Mouse (Mus musculus): ENCODE data around the gene Kcnip3. TPM values are rescaled to one million over a fixed set of nuclear protein-coding genes. Genes with fewer than 3 reads are reported as not detected.

The Kcnip3 gene
- polyA plus RNA-seq (2014; fragmentation: Illumina TruSeq; extraction: RNeasy Lipid Tissue Mini Kit (QIAGEN cat#74804); ENCODE audit: low read depth, low replicate concordance) = 2.3 TPM

GRCm38 (mm10) chr2:127522006-127522441, at the start of gene Kcnip3:
Gene Kcnip3, minus strand, starts transcription at chr2:127522094.

GRCm38 (mm10) chr2:127541185-127541584, 19.3 kb upstream of the Kcnip3 start, which contains the start of gene Prom2:
Gene Prom2, minus strand, starts transcription at chr2:127541467.

GRCm38 (mm10) chr2:127444055-127444789, 77.7 kb downstream of the Kcnip3 start, which contains the start of gene Fahd2a:
Gene Fahd2a, minus strand, starts transcription at chr2:127444565.

GRCm38 (mm10) chr2:127424977-127425376, 96.9 kb downstream of the Kcnip3 start, which contains the start of gene Gpat2:
Gene Gpat2, plus strand, starts transcription at chr2:127425199.

Other genes starting within 250 kb of the Kcnip3 start
- gene Dusp2, start 185.9 kb downstream of the Kcnip3 start, polyA plus RNA-seq (2014; fragmentation: Illumina TruSeq; extraction: RNeasy Lipid Tissue Mini Kit (QIAGEN cat#74804); ENCODE audit: low read depth, low replicate concordance) = not detected
- gene Astl, start 183.5 kb downstream of the Kcnip3 start, polyA plus RNA-seq (2014; fragmentation: Illumina TruSeq; extraction: RNeasy Lipid Tissue Mini Kit (QIAGEN cat#74804); ENCODE audit: low read depth, low replicate concordance) = not detected
- gene Adra2b, start 158.9 kb downstream of the Kcnip3 start, polyA plus RNA-seq (2014; fragmentation: Illumina TruSeq; extraction: RNeasy Lipid Tissue Mini Kit (QIAGEN cat#74804); ENCODE audit: low read depth, low replicate concordance) = 0.23 TPM
- gene Gpat2, start 96.9 kb downstream of the Kcnip3 start, polyA plus RNA-seq (2014; fragmentation: Illumina TruSeq; extraction: RNeasy Lipid Tissue Mini Kit (QIAGEN cat#74804); ENCODE audit: low read depth, low replicate concordance) = not detected
- 23.4 TPM for gene Fahd2a, start 77.5 kb downstream of the Kcnip3 start, polyA plus RNA-seq (2014; fragmentation: Illumina TruSeq; extraction: RNeasy Lipid Tissue Mini Kit (QIAGEN cat#74804); ENCODE audit: low read depth, low replicate concordance)
- gene Prom2, start 19.4 kb upstream of the Kcnip3 start, polyA plus RNA-seq (2014; fragmentation: Illumina TruSeq; extraction: RNeasy Lipid Tissue Mini Kit (QIAGEN cat#74804); ENCODE audit: low read depth, low replicate concordance) = 0.17 TPM
- 3.3 TPM for gene Zfp661, start 65.0 kb upstream of the Kcnip3 start, polyA plus RNA-seq (2014; fragmentation: Illumina TruSeq; extraction: RNeasy Lipid Tissue Mini Kit (QIAGEN cat#74804); ENCODE audit: low read depth, low replicate concordance)
- gene Mrps5, start 65.1 kb upstream of the Kcnip3 start, polyA plus RNA-seq (2014; fragmentation: Illumina TruSeq; extraction: RNeasy Lipid Tissue Mini Kit (QIAGEN cat#74804); ENCODE audit: low read depth, low replicate concordance) = 20.9 TPM
- gene Mal, start 134.6 kb upstream of the Kcnip3 start, polyA plus RNA-seq (2014; fragmentation: Illumina TruSeq; extraction: RNeasy Lipid Tissue Mini Kit (QIAGEN cat#74804); ENCODE audit: low read depth, low replicate concordance) = 19.0 TPM
- gene Mall, start 207.8 kb upstream of the Kcnip3 start, polyA plus RNA-seq (2014; fragmentation: Illumina TruSeq; extraction: RNeasy Lipid Tissue Mini Kit (QIAGEN cat#74804); ENCODE audit: low read depth, low replicate concordance) = not detected

Measured in adrenal gland, adult 10 weeks (tissue).